Mouse (Mus musculus) olfactory bulb, adult 2 months (tissue): ENCODE results near the gene Gm17657.

ENCODE experiments used
- CTCF ChIP-seq: fragments of 200-500 bp; IDR thresholded peaks from 2 replicates; pipeline ENCODE4 v1.5.1; 2012; ENCODE audit warnings: low read depth, mild to moderate bottlenecking, low read length, moderate library complexity; ENCODE audit not compliant: insufficient read depth
- POLR2A ChIP-seq: fragments of 200-500 bp; IDR thresholded peaks from 2 replicates; pipeline ENCODE4 v1.6.1; 2012; ENCODE audit warnings: mild to moderate bottlenecking, low read depth, low read length, moderate library complexity; ENCODE audit not compliant: insufficient read depth

DNA sequence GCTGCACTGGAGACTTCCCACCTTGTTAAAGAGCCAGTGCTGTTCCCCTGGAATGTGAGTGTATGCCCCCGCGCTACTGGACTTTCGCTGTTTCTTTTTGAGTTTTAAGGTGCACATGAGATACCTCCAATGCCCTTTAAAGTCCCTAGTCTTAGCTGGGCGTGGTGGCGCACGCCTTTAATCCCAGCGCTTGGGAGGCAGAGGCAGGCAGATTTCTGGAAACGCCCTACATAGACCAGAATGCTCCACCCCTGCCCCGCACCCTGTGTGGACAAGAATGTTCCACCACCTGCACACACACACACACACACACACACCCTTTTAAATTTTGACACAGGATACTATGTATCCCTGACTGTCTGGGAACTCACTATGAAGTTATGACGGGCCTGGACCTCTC, 76.0 kb downstream of the Gm17657 start:
- TF ChIP-seq POLR2A, result no peak
- no peak for TF ChIP-seq CTCF
